Mouse (Mus musculus) limb, embryonic 11.5 days (tissue): ENCODE measurements at regions not wholly inside any gene's neighbourhood (a gene's known extent, or its start where the extent isn't known, plus 50 kb on each side); places are given as distances from the start of the nearest gene placed in this dataset.
"Not testable (repeated sequence)": the region's sequence is repeated elsewhere in the genome, so short reads cannot be mapped to it uniquely, and the experiment has no call there.

Experiments used
- ATAC-seq: fragments of 200-750 bp; cut with Nextera tagmentation; 2 replicates; pipeline ENCODE4 v1.8.0; 2017; ENCODE audit warnings: low read depth; ENCODE audit not compliant: insufficient number of reproducible peaks, low FRiP score, low TSS enrichment
- DNase-seq: peaks from one replicate; pipeline ENCODE4 v3.0.0-alpha.2; 2015; ENCODE audit warnings: low spot score
- H3K27ac ChIP-seq: fragments of 300-500 bp; sonication (generic); replicated peaks from 2 replicates; pipeline ENCODE4 v1.5.1; 2014; ENCODE audit warnings: low read depth, mild to moderate bottlenecking, low read length
- H3K27me3 ChIP-seq: fragments of 300-500 bp; sonication (generic); 2 replicates; pipeline ENCODE4 v1.6.1; 2014; ENCODE audit warnings: mild to moderate bottlenecking, low read length, mixed read lengths; ENCODE audit not compliant: control insufficient read depth, insufficient read depth
- H3K36me3 ChIP-seq: fragments of 300-500 bp; sonication (generic); 2 replicates; pipeline ENCODE4 v1.6.1; 2014; ENCODE audit warnings: mild to moderate bottlenecking, low read length, moderate library complexity, mixed read lengths; ENCODE audit not compliant: control insufficient read depth, insufficient read depth
- H3K4me1 ChIP-seq: fragments of 300-500 bp; sonication (generic); 2 replicates; pipeline ENCODE4 v1.6.1; 2014; ENCODE audit warnings: low read length, mixed read lengths; ENCODE audit not compliant: control insufficient read depth, insufficient read depth
- H3K4me2 ChIP-seq: fragments of 300-500 bp; sonication (generic); 2 replicates; pipeline ENCODE4 v1.6.1; 2014; ENCODE audit warnings: low read depth, mild to moderate bottlenecking, moderate library complexity; ENCODE audit not compliant: severe bottlenecking
- H3K4me3 ChIP-seq: fragments of 300-500 bp; sonication (generic); 2 replicates; pipeline ENCODE4 v1.5.1; 2014; ENCODE audit warnings: low read depth, low read length
- H3K9ac ChIP-seq: fragments of 300-500 bp; sonication (generic); 2 replicates; pipeline ENCODE4 v1.6.1; 2014; ENCODE audit warnings: mild to moderate bottlenecking, low read length
- H3K9me3 ChIP-seq: fragments of 300-500 bp; sonication (generic); 2 replicates; pipeline ENCODE4 v1.6.1; 2016; ENCODE audit warnings: low read length; ENCODE audit not compliant: control insufficient read depth
- WGBS: fragments of 180-500 bp; shearing (Covaris S2); extraction: QIAGEN DNeasy Blood & Tissue Kit; methylation state at CpG from one replicate; pipeline ENCODE4 v1.1.7; 2014; 5-methylcytosine and 5-hydroxymethylcytosine counted together

DNA sequence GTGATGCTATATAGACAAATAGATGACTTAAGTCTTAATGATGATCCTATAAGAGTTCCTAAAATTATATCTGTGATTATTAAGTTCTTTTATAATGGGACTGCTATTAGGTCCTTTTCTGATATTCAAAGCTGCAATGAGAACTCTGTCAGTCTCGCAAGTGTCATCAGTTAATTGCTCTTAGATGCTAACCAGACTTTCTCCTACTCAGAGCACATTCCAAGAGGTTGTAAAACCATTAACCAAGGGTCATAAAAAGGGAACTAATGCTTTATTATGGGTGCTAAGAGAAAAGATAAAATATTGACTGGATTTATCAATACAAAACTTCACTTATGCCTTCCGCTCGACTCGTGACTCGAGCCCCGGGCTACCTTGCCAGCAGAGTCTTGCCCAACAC lies 66.3 kb upstream of the Cwc22 start:
- WGBS, result 77% methylated on average over 6 of the region's 6 CpGs
- not testable (repeated sequence) for H3K27ac ChIP-seq, H3K36me3 ChIP-seq, H3K4me2 ChIP-seq, ATAC-seq, DNase-seq, H3K9me3 ChIP-seq, H3K4me1 ChIP-seq, H3K27me3 ChIP-seq, H3K4me3 ChIP-seq, H3K9ac ChIP-seq

DNA sequence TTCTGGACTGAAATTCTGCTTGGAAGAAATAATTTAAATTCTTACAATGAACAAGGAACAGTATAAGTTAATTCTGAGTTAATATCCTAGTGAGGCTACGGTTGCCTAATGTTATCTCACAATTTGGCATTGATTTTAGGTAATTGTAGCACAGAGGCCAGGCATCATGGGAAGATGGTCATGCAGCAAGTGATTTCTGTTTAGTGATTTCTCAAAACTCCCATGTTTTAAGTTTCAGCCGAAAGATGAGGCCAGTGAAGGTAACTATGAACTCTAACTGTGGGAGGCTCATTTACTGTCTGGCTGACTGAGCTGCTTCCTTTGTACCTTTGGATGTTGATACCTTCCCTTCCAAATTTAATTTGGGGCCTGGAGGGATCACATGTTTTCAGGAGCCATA lies 65.6 kb upstream of the Cwc22 start:
- WGBS, result 74% methylated on average over 2 of the region's 2 CpGs
- no peak for DNase-seq
- Histone ChIP-seq H3K4me1 (no peaks in the 10 kb centered on the region), H3K4me3 (no peak overlapping the region), H3K27me3 (no peaks in the 10 kb centered on the region), H3K9me3 (no peaks in the 10 kb centered on the region), H3K27ac (no peak overlapping the region), H3K9ac (no peak overlapping the region), H3K4me2 (no peak overlapping the region), H3K36me3 (no peaks in the 10 kb centered on the region)
- ATAC-seq, result no peak

DNA sequence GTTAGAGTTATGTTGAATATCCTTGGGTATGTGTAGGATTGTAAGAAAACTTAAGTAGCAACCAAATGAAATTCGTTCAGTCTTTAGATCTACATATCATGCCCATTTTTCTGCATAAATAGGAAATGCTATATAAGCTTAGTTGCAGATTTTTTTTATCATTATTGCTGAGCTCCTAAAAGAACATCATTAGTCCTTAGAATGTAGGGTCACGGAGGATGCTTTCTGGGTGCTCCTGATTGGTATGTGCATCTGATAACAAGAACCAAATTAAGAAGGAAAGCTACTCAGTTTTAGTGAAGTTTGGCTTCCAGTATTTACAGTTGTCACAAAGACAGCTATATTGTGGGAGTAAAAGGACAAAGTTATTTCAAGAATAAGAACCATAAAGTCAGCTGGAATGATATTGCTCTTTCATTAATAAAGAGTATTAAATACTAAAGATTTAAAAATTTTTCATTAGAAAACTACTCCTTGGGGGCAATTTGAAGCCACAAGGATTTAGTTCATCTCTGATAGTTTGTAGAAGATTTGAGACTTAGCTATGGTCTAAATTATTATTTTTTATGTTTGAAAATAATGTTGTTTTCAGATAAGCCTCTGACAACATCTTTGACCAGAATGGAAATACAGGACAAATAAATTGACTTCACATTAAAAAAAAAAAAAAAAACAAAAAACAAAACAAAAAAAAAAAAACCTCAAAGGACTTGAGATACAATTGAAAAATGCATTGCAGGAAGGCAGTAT lies 65.1 kb upstream of the Cwc22 start:
- H3K9me3 ChIP-seq, result no peaks in the 10 kb centered on the region
- WGBS, result 76% methylated on average over 2 of the region's 2 CpGs

DNA sequence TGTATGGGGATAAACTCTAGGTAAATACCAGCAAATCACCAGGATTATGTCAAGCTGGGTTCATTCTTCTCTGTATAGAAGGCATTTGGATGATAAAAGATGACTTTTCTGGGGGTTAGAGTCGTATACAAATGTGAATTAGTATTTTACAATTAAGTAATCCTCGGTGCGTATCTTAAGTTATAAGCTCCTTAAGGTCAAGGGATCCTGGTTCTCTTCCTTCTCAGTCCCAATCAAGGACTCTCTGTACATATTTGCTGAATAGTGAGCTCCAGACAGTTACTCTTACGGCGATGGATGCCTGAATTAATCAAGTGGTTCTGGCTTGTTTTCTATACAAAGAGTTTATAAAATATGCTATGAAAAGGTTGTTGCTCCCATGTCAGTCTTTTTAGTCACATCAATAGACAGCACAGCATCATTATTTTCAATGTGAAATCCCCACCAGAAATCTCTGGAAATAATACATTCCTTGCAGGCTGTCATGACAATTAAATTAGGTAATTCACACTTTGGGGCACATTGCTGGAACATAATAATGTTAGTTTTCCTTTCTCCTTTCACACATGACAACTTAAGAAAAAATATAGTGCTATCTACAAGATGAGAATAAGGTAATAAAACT lies 64.0 kb upstream of the Cwc22 start:
- H3K4me3 ChIP-seq, result no peak overlapping the region

More for the DNA sequence above, 65.1 kb upstream of the Cwc22 start:
- no peak overlapping the region for H3K4me2 ChIP-seq
- no peak for DNase-seq
- no peak overlapping the region for H3K4me3 ChIP-seq
- no peaks in the 10 kb centered on the region for H3K36me3 ChIP-seq
- H3K27ac ChIP-seq, result no peak overlapping the region
- no peaks in the 10 kb centered on the region for H3K4me1 ChIP-seq
- H3K27me3 ChIP-seq, result no peaks in the 10 kb centered on the region
- no peak for ATAC-seq
- no peak overlapping the region for H3K9ac ChIP-seq

DNA sequence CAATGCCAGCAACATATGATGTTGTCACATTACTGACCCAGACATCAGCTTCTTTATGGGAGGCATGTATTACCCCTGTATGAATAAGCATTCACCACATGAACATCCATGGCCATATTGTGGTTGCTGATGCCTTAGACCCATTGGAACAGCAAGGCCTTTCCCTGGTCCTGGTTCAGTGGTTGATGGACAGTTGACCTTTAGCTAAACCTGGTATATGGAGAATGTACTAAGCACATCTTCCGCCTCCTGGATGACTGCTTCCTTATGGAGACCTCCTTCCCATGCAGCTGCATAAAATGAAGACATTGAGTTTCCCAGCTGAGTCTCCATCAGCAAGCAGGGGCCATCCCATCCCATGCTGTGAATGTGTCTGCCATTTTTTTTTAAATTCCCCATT lies 61.9 kb upstream of the Cwc22 start:
- no peaks in the 10 kb centered on the region for H3K27me3 ChIP-seq
- H3K4me2 ChIP-seq, result no peak overlapping the region
- no peak overlapping the region for H3K9ac ChIP-seq
- no peak overlapping the region for H3K4me3 ChIP-seq
- no peaks in the 10 kb centered on the region for H3K4me1 ChIP-seq
- H3K36me3 ChIP-seq, result no peaks in the 10 kb centered on the region
- H3K27ac ChIP-seq, result no peak overlapping the region
- H3K9me3 ChIP-seq, result no peaks in the 10 kb centered on the region
- DNase-seq (no peak), ATAC-seq (no peak)
- 88% methylated on average over 1 of the region's 1 CpGs for WGBS

More for the DNA sequence above, 64.0 kb upstream of the Cwc22 start:
- ATAC-seq (no peak), DNase-seq (no peak)
- 89% methylated on average over 5 of the region's 5 CpGs for WGBS
- Histone ChIP-seq H3K4me1 (no peaks in the 10 kb centered on the region), H3K27ac (no peak overlapping the region), H3K9ac (no peak overlapping the region), H3K27me3 (no peaks in the 10 kb centered on the region), H3K9me3 (no peaks in the 10 kb centered on the region), H3K36me3 (no peaks in the 10 kb centered on the region), H3K4me2 (no peak overlapping the region)

DNA sequence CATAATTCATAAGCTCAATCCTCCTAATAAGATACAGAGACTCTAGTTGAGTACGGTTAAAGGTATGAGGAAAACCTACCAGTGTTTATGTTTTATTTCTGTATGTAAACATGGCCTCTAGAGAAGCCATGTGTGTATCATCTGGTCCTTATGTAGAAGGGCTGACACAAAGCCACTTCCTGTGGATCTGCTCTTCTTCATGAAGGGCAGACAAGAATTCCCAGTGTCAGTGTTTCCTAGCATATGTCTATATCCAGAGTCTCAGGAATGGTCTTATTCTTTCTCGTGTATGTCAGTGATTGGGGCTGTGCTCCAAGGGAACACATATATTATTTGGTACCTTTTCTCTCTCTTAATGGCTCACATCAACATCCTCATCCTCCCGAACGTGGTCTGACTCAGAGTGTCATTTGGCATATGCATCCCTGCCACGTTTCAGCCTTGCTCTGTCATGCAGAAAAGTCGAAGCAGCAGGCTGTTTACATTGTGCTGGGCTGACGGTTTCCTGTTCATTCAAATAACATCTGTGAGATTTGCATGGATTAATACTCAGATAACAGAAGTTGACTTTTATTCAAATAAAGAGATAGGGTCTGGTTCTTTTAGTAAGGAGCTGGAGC lies 59.3 kb upstream of the Cwc22 start:
- ATAC-seq (no peak), DNase-seq (no peak)
- no peaks in the 10 kb centered on the region for H3K4me1 ChIP-seq
- no peaks in the 10 kb centered on the region for H3K36me3 ChIP-seq
- H3K27ac ChIP-seq, result no peak overlapping the region
- H3K9me3 ChIP-seq, result no peaks in the 10 kb centered on the region
- WGBS, result 73% methylated on average over 7 of the region's 7 CpGs
- no peaks in the 10 kb centered on the region for H3K27me3 ChIP-seq
- H3K4me2 ChIP-seq, result no peak overlapping the region
- H3K4me3 ChIP-seq, result no peak overlapping the region
- no peak overlapping the region for H3K9ac ChIP-seq

DNA sequence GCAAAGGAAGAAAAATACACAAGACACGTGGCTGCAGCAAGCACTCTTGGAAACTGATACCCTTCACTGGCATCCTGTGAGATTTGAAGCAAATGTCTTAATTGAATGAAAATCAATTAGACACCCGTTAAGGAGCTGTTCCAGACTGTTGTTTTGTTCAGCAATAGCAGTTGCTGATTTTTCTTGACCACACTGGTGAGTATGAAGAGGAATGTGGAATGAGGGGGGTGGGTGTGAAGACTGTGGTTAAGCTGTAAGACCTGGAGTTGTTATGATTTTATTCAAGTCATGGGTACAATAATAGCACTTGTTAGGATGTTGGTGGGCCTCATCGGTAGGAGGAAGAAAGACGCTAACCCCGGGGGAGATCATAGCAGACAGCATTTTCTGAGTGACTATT lies 58.3 kb upstream of the Cwc22 start:
- Histone ChIP-seq H3K27ac (no peak overlapping the region), H3K4me2 (no peak overlapping the region), H3K27me3 (no peaks in the 10 kb centered on the region), H3K36me3 (no peaks in the 10 kb centered on the region), H3K9me3 (no peaks in the 10 kb centered on the region), H3K9ac (no peak overlapping the region), H3K4me3 (no peak overlapping the region), H3K4me1 (no peaks in the 10 kb centered on the region)
- 85% methylated on average over 5 of the region's 5 CpGs for WGBS
- no peak for ATAC-seq
- DNase-seq, result no peak
